Mouse (Mus musculus) cerebellum, adult 9-11 months (tissue): ENCODE measurements around the gene Slain2.
A peak's percentile ranks its signal among the peaks of the same experiment; 100 is the strongest.
"Not testable (repeated sequence)": the region's sequence is repeated elsewhere in the genome, so short reads cannot be mapped to it uniquely, and the experiment has no call there.

Source experiments
- DNase-seq: peaks from one replicate; pipeline ENCODE4 v3.0.0; 2022

Gene Slain2

DNA sequence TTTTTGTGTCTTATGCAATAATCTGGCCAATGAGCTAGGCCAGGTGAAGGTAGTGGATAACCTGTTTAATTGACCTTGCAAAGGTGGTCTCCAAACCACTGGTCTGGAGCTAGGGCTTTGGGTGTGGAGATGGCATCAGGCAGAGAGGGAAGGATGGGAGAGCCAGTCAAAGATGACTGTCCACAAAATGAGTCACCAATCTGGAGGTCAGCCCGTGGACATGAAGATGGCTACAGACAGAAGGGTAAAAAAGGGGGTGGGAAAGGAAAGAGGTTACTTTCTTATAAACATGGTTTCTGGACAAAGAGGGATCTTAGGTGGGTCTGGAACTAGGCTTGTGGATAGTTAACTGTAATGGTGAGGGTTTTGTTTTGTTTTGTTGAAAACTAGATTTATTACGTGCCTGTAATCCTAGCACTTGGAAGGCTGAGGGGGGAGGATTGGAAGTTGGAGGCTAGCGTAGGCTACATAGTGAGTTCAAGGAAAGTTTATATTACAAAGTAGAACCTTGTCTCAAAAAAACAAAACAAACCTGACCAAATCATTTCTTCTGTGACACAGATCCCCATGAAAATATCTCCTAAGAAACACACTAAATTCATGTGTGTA, 40.0 kb downstream of the Slain2 start:
- DNase-seq = no peak

DNA sequence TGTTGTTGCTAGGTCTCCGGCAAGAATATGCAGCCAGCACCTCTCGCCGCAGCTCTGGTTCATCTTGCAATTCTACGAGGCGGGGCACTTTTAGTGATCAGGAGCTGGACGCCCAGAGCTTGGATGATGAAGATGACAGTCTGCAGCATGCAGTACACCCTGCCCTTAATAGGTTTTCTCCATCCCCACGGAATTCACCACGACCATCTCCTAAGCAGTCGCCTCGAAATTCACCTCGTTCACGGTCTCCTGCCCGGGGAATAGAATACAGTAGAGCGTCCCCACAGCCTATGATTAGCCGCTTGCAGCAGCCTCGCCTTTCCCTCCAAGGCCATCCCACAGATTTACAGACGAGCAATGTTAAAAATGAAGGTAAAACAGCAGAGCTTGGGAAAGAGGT, 43.2 kb downstream of the Slain2 start:
- no peak for DNase-seq

DNA sequence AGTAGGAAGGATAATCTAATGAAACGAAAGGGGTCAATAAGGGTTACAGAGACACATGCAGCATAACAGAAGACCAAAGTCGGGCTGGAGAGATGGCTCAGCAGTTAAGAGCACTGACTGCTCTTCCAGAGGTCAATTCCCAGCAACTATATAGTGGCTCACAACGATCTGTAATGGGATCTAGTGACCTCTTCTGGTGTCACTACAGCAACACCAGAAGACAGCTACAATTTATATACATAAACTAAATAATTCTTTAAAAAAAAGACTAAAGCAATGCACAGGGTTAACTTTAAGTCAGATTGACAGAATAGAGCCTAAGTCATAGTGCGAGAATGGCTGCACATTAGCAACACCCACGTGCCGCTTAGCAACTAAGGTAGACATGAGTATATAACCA, 46.0 kb downstream of the Slain2 start:
- no peak for DNase-seq

GRCm38 (mm10) chr5:72965706-72966105, 51.6 kb downstream of the Slain2 start:
- DNase-seq = no peak

DNA sequence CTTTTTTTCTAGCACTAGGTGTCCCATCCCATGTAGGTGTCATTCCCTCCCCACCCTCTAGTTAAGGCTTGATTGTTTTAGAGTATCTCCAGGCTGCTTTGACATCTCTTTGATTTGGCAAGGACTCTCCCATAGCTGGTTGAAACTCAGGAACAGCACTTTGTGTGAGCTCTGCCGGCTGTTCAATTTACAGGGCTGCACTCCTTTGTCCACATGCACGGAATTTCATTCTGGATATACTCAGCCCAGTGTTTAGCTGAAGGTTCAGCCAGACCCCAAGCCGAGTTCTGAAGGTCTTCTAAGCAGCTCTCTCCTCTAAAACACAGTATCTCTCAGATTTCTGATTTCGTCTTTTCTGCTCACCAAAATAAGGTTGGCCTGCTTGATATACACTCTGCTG, 58.3 kb downstream of the Slain2 start:
- no peak for DNase-seq

- no peak for DNase-seq
These were observed 58.8 kb downstream of the Slain2 start for GRCm38 (mm10) chr5:72972934-72973333.

- no peak for DNase-seq
These were observed 60.5 kb downstream of the Slain2 start, which contains the start of gene Gm10135 for GRCm38 (mm10) chr5:72974602-72975001. Gene Gm10135, minus strand, starts transcription at chr5:72974702.

GRCm38 (mm10) chr5:72975996-72976395, 61.9 kb downstream of the Slain2 start:
- no peak for DNase-seq

- DNase-seq = no peak
These were observed 62.4 kb downstream of the Slain2 start for GRCm38 (mm10) chr5:72976539-72976938.

DNA sequence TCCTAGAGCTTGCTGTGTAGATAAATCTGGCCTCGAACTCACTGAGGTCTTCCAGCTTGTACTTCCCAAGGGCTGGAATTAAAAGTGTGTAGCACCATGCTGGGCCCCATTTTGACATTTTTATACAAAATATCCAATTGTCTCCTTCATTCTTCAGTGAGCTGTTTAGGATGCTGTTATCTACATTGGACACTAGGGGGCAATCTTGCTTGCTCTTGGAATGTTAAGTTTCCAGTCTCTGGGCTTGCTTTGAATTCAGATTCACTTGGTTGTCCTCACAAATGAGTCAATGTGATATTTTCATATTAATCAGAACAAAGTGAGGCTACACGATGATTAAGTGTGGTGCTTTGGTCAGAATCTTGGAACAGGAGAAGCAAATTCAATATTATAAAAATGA, 70.0 kb downstream of the Slain2 start:
- peak; percentile 8 for DNase-seq

- DNase-seq = no peak
These were observed 73.7 kb downstream of the Slain2 start for GRCm38 (mm10) chr5:72987786-72988185.

- DNase-seq = no peak
These were observed 75.7 kb downstream of the Slain2 start for GRCm38 (mm10) chr5:72989756-72990155.

DNA sequence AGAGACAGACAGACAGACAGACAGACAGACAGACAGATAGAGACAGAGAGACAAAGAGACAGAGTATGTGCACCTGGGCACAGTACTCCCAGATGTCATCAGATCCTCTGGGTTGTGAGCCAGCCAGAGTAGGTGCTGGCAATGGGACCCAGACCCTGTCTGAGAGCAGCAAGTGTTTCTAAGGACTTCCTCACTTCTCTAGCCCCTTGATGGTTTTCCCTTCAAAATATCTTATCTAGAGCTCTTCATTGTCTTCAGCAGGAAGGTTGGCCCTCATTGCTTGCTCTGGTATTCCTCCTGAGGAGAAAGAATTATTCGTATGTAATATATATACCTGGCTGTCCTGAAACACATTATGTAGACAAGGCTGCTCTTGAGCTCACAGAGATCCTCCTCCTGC, 78.4 kb downstream of the Slain2 start:
- no peak for DNase-seq

GRCm38 (mm10) chr5:72994424-72994823, 80.3 kb downstream of the Slain2 start:
- no peak for DNase-seq

DNA sequence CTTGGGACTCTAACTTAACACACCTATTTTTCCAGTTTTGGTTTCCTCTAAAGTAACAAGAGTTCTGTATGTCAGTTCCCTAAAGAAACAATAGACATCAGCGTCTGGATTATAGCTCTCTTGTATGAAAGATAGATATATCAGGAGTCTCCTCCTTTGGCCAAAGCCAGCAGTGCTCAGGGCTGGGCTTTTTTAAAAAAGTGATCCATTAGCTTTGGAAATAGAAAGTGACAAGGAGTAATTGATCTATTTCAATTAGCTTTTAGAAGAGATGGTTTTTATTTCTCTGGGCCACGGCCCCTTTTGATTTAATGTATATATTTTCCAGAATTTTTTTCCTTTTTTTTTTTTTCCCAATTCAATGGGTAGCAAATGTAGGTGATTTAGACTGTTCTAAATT, 80.8 kb downstream of the Slain2 start:
- DNase-seq = no peak

GRCm38 (mm10) chr5:72995379-72995778, 81.3 kb downstream of the Slain2 start:
- no peak for DNase-seq

DNA sequence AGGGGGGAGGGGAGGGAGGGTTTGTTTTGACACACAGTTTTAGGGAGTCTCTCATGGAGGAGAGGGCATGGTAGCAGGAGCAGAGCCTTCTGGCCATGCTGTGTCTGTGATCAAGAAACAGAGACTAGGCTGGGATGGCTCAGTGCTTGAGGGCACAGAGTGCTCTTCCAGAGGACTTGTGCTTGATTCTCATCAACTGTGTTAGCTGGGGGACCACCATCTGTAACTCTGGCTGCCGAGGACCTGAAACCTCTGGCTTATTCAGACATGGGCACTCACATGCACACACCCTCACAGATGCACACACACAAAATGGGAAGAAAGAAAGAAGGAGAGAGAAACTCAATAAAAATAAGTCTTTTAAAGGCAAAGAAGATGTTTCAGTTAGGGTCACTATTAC, 84.4 kb downstream of the Slain2 start:
- DNase-seq = not testable (repeated sequence)

DNA sequence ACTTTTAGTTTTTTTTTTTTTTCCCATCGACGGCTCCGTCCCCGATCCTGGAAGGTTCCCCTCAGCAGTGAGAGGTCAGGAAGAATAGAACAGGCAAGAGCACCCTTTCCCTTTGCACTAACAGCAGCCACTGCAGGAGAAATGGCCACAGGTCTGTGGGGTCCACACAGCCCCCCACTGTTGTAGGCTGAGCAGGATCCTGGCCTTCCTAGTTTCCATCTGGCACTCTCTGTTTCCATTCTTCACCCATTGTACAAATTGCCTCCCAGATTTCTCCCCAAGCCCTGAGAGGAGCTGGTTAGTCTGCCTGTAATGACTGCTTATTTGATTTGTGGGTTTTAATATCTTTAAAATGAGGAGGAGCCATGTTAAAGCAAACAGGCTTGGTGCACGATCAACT, 89.9 kb downstream of the Slain2 start:
- DNase-seq = no peak

DNA sequence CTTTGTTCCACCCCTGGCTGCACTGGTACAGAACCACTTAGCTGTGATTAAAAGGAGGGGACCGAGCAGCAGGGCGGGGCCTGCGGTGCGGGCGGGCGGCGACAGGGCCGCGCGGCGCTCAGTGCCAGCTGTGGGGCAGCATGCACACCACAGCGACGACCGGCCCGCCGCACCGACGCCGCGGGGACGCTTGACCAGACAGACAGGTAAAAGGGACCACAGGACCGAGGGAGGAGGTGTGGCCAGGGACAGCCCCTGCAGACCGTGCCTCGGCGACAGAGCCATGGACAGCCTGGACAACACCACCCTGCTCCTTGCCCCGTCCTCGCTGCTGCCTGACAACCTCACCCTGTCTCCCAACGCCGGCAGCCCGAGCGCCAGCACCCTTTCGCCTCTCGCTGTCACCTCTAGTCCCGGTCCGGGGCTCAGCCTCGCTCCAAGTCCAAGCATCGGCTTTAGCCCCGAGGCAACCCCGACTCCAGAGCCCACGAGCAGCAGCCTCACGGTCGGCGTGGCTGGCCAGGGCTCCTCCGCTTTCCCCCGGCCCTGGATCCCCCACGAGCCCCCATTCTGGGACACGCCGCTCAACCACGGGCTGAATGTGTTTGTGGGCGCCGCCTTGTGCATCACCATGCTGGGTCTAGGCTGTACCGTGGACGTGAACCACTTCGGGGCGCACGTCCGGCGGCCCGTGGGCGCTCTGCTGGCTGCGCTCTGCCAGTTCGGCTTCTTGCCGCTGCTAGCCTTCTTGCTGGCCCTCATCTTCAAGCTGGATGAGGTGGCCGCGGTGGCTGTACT, 92.9 kb downstream of the Slain2 start, which contains the start of gene Slc10a4:
TSS of gene Slc10a4 (plus strand) at position 100 of the 798 bp plus-strand sequence.
- no peak for DNase-seq

- no peak for DNase-seq
These were observed 93.5 kb downstream of the Slain2 start for GRCm38 (mm10) chr5:73007582-73007959.

- not testable (repeated sequence) for DNase-seq
These were observed 94.1 kb downstream of the Slain2 start for GRCm38 (mm10) chr5:73008230-73008629.

- DNase-seq = not testable (repeated sequence)
These were observed 97.7 kb downstream of the Slain2 start for GRCm38 (mm10) chr5:73011806-73012205.

- not testable (repeated sequence) for DNase-seq
These were observed 98.9 kb downstream of the Slain2 start for GRCm38 (mm10) chr5:73012884-73013610.
